Mouse (Mus musculus) E14TG2a.4 (cell line): ENCODE results near the gene Tefm.

Experiments used
- CTCF ChIP-seq: conservative IDR thresholded peaks from 2 replicates; pipeline ENCODE4 v1.5.1; 2014; ENCODE audit warnings: low read length
- NANOG ChIP-seq: IDR thresholded peaks from 2 replicates; pipeline ENCODE4 v1.6.1; 2014; ENCODE audit warnings: borderline replicate concordance, low read length, mixed read lengths
- POU5F1 ChIP-seq: IDR thresholded peaks from 2 replicates; pipeline ENCODE4 v1.6.1; 2014; ENCODE audit warnings: low read length, borderline replicate concordance

DNA sequence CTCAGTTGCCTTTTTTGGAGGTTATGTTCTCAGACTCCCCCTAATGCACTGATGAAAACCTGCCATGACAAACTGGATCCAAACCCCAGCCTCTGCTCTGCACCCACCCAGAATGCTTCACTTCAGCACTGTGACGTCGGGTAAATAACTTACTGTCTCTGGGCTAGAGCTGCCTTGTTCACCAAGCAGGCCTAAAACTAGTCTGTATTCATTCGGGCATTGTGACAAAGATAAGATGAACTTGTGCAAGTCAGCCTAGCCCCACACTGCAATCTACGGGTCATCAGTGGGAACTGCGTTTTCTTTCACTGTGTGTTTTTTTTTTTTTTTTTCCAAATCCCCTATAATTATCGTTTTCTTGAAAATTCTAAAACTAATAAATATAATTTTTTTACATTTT is 5.8 kb upstream of the Tefm start:
- TF ChIP-seq CTCF = 0 out of 2 replicates have a peak, but pooled peaks have one; percentile 8
- no peak for TF ChIP-seq POU5F1
- no peak for TF ChIP-seq NANOG
